Mouse (Mus musculus) limb, embryonic 12.5 days (tissue): ENCODE measurements around the gene Colgalt2. TPM values are rescaled to one million over a fixed set of nuclear protein-coding genes. Genes with fewer than 3 reads are reported as not detected.
A peak's percentile ranks its signal among the peaks of the same experiment; 100 is the strongest.

Experiments
- ATAC-seq: fragments of 200-750 bp; cut with Nextera tagmentation; 2 replicates; pipeline ENCODE4 v1.8.0; 2017; ENCODE audit warnings: low read depth, moderate TSS enrichment; ENCODE audit not compliant: insufficient number of reproducible peaks, insufficient read depth, low FRiP score, low TSS enrichment
- H3K27ac ChIP-seq: fragments of 300-500 bp; sonication (generic); 2 replicates; pipeline ENCODE4 v1.5.1; 2016; ENCODE audit warnings: mild to moderate bottlenecking, moderate library complexity
- H3K27me3 ChIP-seq: fragments of 300-500 bp; sonication (generic); 2 replicates; pipeline ENCODE4 v1.6.1; 2016; ENCODE audit warnings: mild to moderate bottlenecking, moderate library complexity
- H3K36me3 ChIP-seq: fragments of 300-500 bp; sonication (generic); 2 replicates; pipeline ENCODE4 v1.6.1; 2016; ENCODE audit warnings: mild to moderate bottlenecking, moderate library complexity
- H3K4me1 ChIP-seq: fragments of 300-500 bp; sonication (generic); replicated peaks from 2 replicates; pipeline ENCODE4 v1.6.1; 2016
- H3K4me2 ChIP-seq: fragments of 300-500 bp; sonication (generic); 2 replicates; pipeline ENCODE4 v1.6.1; 2016; ENCODE audit warnings: mild to moderate bottlenecking, moderate library complexity
- H3K4me3 ChIP-seq: fragments of 300-500 bp; sonication (generic); replicated peaks from 2 replicates; pipeline ENCODE4 v1.5.1; 2016; ENCODE audit warnings: mild to moderate bottlenecking
- H3K9ac ChIP-seq: fragments of 300-500 bp; sonication (generic); replicated peaks from 2 replicates; pipeline ENCODE4 v1.6.1; 2016; ENCODE audit warnings: mild to moderate bottlenecking, moderate library complexity
- H3K9me3 ChIP-seq: fragments of 300-500 bp; sonication (generic); 2 replicates; pipeline ENCODE4 v1.6.1; 2016; ENCODE audit warnings: mild to moderate bottlenecking, moderate library complexity
- WGBS: fragments of 180-500 bp; shearing (Covaris S2); methylation state at CpG from one replicate; pipeline ENCODE4 v1.1.7; 2016; 5-methylcytosine and 5-hydroxymethylcytosine counted together
- polyA plus RNA-seq: library from polyadenylated mRNA; unstranded; fragments of >200 nt; fragmentation: Nextera tagmentation; extraction: Ambion mirVana; gene quantifications from 2 replicates; pipeline ENCODE4 v1.2.1, GENCODE M21; 2016

Gene Colgalt2
- polyA plus RNA-seq, 1 experiment from 2014 or later, result 3.3 TPM

- Histone ChIP-seq H3K4me1 (0 out of 2 replicates have a peak, but pooled peaks cover 13% of the 10 kb centered on the region), H3K36me3 (no peaks in the 10 kb centered on the region), H3K9me3 (no peaks in the 10 kb centered on the region), H3K9ac (no peak overlapping the region), H3K27ac (0 out of 2 replicates have a peak overlapping the region, but pooled peaks have one; percentile 41), H3K27me3 (no peaks in the 10 kb centered on the region), H3K4me3 (no peak overlapping the region), H3K4me2 (no peak overlapping the region)
- WGBS, result 82% methylated on average over 10 of the region's 10 CpGs
- ATAC-seq, result no peak
Measured at GRCm38 (mm10) chr1:152455275-152456243, 55.9 kb downstream of the Colgalt2 start.

GRCm38 (mm10) chr1:152456266-152456665 lies 56.6 kb downstream of the Colgalt2 start:
- H3K4me1 ChIP-seq, result 0 out of 2 replicates have a peak, but pooled peaks cover 13% of the 10 kb centered on the region
- no peak overlapping the region for H3K4me3 ChIP-seq
- no peak overlapping the region for H3K9ac ChIP-seq
- WGBS, result 78% methylated on average over 3 of the region's 3 CpGs
- no peak overlapping the region for H3K4me2 ChIP-seq
- H3K9me3 ChIP-seq, result no peaks in the 10 kb centered on the region
- no peak for ATAC-seq
- H3K36me3 ChIP-seq, result no peaks in the 10 kb centered on the region
- no peak overlapping the region; the same call in 1 of the 2 replicates for H3K27ac ChIP-seq
- no peaks in the 10 kb centered on the region for H3K27me3 ChIP-seq

DNA sequence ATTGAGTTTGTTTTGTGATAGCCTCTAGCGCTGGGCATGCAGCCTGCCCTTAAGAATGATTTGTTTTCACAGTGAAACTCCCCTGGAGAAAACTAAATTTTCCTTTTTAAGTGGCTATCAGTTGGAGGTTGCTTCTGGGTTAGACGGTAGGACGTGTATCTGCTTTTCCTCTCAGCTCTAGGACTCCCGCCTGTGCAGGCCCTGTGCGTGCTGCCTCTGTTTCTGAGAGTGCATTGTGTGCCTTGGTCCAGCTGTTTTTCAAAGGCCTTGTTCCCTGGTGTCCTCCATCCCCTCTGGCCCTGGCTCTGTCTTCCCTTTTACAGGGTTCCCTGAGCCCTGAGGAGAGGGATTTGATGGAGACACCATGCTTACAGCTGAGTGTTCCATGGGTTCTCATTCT lies 58.0 kb downstream of the Colgalt2 start:
- Histone ChIP-seq H3K27ac (no peak overlapping the region), H3K36me3 (no peaks in the 10 kb centered on the region), H3K9ac (no peak overlapping the region), H3K4me3 (no peak overlapping the region), H3K27me3 (no peaks in the 10 kb centered on the region), H3K9me3 (no peaks in the 10 kb centered on the region), H3K4me2 (no peak overlapping the region), H3K4me1 (0 out of 2 replicates have a peak, but pooled peaks cover 13% of the 10 kb centered on the region)
- WGBS, result 79% methylated on average over 5 of the region's 5 CpGs
- no peak for ATAC-seq

DNA sequence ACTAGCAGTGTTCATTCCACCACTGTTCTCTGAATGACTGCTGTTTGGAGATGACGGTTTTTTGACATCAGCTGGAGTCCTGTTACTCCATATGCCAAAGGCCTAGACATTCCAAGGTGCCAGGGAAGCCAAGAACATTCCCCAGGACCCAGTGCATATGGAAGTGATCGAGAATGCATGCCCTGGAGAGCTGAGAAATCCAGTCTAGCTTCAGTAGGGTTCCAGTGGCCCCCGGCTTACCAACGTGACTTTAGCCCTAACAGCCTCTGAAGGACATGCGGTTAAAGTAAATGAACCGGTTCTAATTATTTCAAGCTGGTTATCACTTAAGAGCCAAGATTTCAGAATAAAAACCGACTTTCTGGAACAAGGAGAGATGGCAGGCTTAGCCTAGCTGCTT lies 59.4 kb downstream of the Colgalt2 start:
- H3K27ac ChIP-seq, result no peak overlapping the region
- H3K4me3 ChIP-seq, result no peak overlapping the region
- no peaks in the 10 kb centered on the region for H3K36me3 ChIP-seq
- no peak overlapping the region for H3K9ac ChIP-seq
- ATAC-seq, result no peak
- no peaks in the 10 kb centered on the region for H3K9me3 ChIP-seq
- 0 out of 2 replicates have a peak, but pooled peaks cover 13% of the 10 kb centered on the region for H3K4me1 ChIP-seq
- no peaks in the 10 kb centered on the region for H3K27me3 ChIP-seq
- H3K4me2 ChIP-seq, result no peak overlapping the region
- 64% methylated on average over 7 of the region's 7 CpGs for WGBS

- ATAC-seq, result no peak
- H3K9ac ChIP-seq, result no peak overlapping the region
- H3K36me3 ChIP-seq, result no peaks in the 10 kb centered on the region
- H3K27ac ChIP-seq, result no peak overlapping the region
- H3K4me2 ChIP-seq, result no peak overlapping the region
- 0 out of 2 replicates have a peak, but pooled peaks cover 8% of the 10 kb centered on the region for H3K4me1 ChIP-seq
- WGBS, result 79% methylated on average over 3 of the region's 3 CpGs
- H3K9me3 ChIP-seq, result no peaks in the 10 kb centered on the region
- H3K27me3 ChIP-seq, result no peaks in the 10 kb centered on the region
- H3K4me3 ChIP-seq, result no peak overlapping the region
Measured at GRCm38 (mm10) chr1:152460931-152461330, 61.3 kb downstream of the Colgalt2 start.

- Histone ChIP-seq H3K27me3 (no peaks in the 10 kb centered on the region), H3K4me3 (no peak overlapping the region), H3K4me1 (no peaks in the 10 kb centered on the region), H3K9ac (no peak overlapping the region), H3K36me3 (no peaks in the 10 kb centered on the region), H3K27ac (no peak overlapping the region), H3K9me3 (no peaks in the 10 kb centered on the region), H3K4me2 (no peak overlapping the region)
- 56% methylated on average over 3 of the region's 3 CpGs for WGBS
- no peak for ATAC-seq
Measured at GRCm38 (mm10) chr1:152461814-152462213, 62.2 kb downstream of the Colgalt2 start.

- H3K4me3 ChIP-seq, result no peak overlapping the region
- no peaks in the 10 kb centered on the region for H3K4me1 ChIP-seq
- WGBS, result 87% methylated on average over 7 of the region's 7 CpGs
- H3K36me3 ChIP-seq, result no peaks in the 10 kb centered on the region
- no peak for ATAC-seq
- H3K27me3 ChIP-seq, result no peaks in the 10 kb centered on the region
- no peak overlapping the region for H3K27ac ChIP-seq
- no peaks in the 10 kb centered on the region for H3K9me3 ChIP-seq
- no peak overlapping the region for H3K4me2 ChIP-seq
- no peak overlapping the region for H3K9ac ChIP-seq
Measured at GRCm38 (mm10) chr1:152462348-152462747, 62.7 kb downstream of the Colgalt2 start.

GRCm38 (mm10) chr1:152466280-152466679 lies 66.7 kb downstream of the Colgalt2 start:
- Histone ChIP-seq H3K9ac (no peak overlapping the region), H3K36me3 (no peaks in the 10 kb centered on the region), H3K27me3 (no peaks in the 10 kb centered on the region), H3K27ac (no peak overlapping the region), H3K4me3 (no peak overlapping the region), H3K4me1 (no peaks in the 10 kb centered on the region), H3K4me2 (no peak overlapping the region), H3K9me3 (no peaks in the 10 kb centered on the region)
- WGBS, result 35% methylated on average over 3 of the region's 3 CpGs
- no peak for ATAC-seq

DNA sequence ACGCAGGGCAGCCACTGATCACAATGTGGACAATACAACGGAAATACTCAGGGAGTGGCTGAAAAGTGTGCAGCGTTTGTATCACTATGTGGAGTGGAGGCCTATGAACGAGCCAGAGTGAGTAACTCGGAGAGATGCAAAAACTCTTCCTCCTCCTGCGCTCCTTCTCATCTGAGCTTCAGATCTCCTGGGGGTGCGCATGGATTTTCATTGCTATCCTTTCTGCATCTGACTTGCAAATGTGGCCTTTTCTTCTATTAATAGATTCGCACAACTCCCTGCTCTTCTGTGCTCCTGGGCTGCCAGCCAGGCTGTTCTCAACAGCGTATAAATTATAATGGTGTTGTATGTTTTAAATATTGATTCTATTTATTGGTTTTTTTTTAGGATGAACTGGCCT lies 68.8 kb downstream of the Colgalt2 start:
- no peak overlapping the region for H3K27ac ChIP-seq
- H3K4me2 ChIP-seq, result no peak overlapping the region
- no peak overlapping the region for H3K4me3 ChIP-seq
- H3K36me3 ChIP-seq, result no peaks in the 10 kb centered on the region
- no peaks in the 10 kb centered on the region for H3K9me3 ChIP-seq
- no peak overlapping the region for H3K9ac ChIP-seq
- no peaks in the 10 kb centered on the region for H3K4me1 ChIP-seq
- no peak for ATAC-seq
- H3K27me3 ChIP-seq, result no peaks in the 10 kb centered on the region
- WGBS, result 89% methylated on average over 9 of the region's 9 CpGs

DNA sequence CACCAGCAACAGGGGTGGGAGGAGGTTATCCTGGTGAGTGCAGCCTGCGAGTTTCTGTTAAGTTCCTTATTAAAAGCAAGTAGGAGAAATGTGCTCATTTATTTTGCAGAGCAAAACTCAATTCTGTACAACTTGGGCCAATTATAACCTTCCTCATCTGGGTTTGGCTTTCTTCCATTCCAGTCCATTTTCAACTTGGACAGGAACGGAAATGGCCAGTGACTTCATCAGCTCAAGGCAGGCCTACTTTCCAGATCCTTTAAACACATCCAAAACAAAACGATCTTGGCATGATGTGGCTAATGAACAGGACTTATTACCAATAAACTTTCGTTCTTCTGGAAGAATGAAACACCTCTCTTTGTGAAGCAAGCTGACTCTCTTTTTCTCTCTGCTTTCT lies 76.5 kb downstream of the Colgalt2 start:
- H3K4me3 ChIP-seq, result no peak overlapping the region
- no peak overlapping the region for H3K27ac ChIP-seq
- H3K27me3 ChIP-seq, result no peaks in the 10 kb centered on the region
- H3K4me2 ChIP-seq, result no peak overlapping the region
- H3K9me3 ChIP-seq, result no peaks in the 10 kb centered on the region
- no peaks in the 10 kb centered on the region for H3K36me3 ChIP-seq
- H3K9ac ChIP-seq, result no peak overlapping the region
- no peaks in the 10 kb centered on the region for H3K4me1 ChIP-seq
- ATAC-seq, result no peak
- 67% methylated on average over 4 of the region's 4 CpGs for WGBS

GRCm38 (mm10) chr1:152490842-152491241 lies 91.2 kb downstream of the Colgalt2 start:
- no peak for ATAC-seq
- WGBS, result 94% methylated on average over 1 of the region's 1 CpGs

More at GRCm38 (mm10) chr1:152490842-152491241, 91.2 kb downstream of the Colgalt2 start:
- Histone ChIP-seq H3K4me3 (no peak overlapping the region), H3K9ac (no peak overlapping the region), H3K4me2 (no peak overlapping the region), H3K9me3 (no peaks in the 10 kb centered on the region), H3K27ac (no peak overlapping the region), H3K36me3 (no peaks in the 10 kb centered on the region), H3K4me1 (no peaks in the 10 kb centered on the region), H3K27me3 (no peaks in the 10 kb centered on the region)
